Mouse (Mus musculus): ENCODE data around the gene Slc9a1. TPM values are rescaled to one million over a fixed set of nuclear protein-coding genes. Genes with fewer than 3 reads are reported as not detected.

The Slc9a1 gene
- total and polyA plus RNA-seq, 3 experiments, result 57.8 to 127 (median 69.0) TPM

Small RNA genes within 50 kb of the gene (microRNA-seq; reads per million reads assigned to microRNA genes)
- 6.6 to 16.1 reads per million in 2 experiments for gene Mir5122

Other genes starting within 250 kb of the Slc9a1 start
- 100 to 1,000 TPM in 1 of 2 experiments, 10 to 100 TPM in 1; 99.4 to 130 TPM for gene Wasf2, start 239.2 kb upstream of the Slc9a1 start, total RNA-seq (2021)
- gene Wasf2, start 239.2 kb upstream of the Slc9a1 start, polyA plus RNA-seq (2012; rRNA removed), result 43.2 and 57.0 TPM in 2 replicates
- 1 to 10 TPM; 1.6 to 4.0 TPM for gene Cd164l2, start 157.6 kb upstream of the Slc9a1 start, total RNA-seq (2021)
- 2.5 and 5.6 TPM in 2 replicates for gene Cd164l2, start 157.6 kb upstream of the Slc9a1 start, polyA plus RNA-seq (2012; rRNA removed)
- gene Gpr3, start 157.2 kb upstream of the Slc9a1 start, total RNA-seq (2021), result under 1 TPM; 0.17 to 0.21 TPM
- 0.49 and 1.1 TPM in 2 replicates for gene Gpr3, start 157.2 kb upstream of the Slc9a1 start, polyA plus RNA-seq (2012; rRNA removed)
- 10 to 100 TPM; 22.4 to 22.9 TPM for gene Map3k6, start 128.9 kb upstream of the Slc9a1 start, total RNA-seq (2021)
- 17.5 and 17.6 TPM in 2 replicates for gene Map3k6, start 128.9 kb upstream of the Slc9a1 start, polyA plus RNA-seq (2012; rRNA removed)
- 1 to 10 TPM; 1.4 to 1.9 TPM for gene Sytl1, start 106.6 kb upstream of the Slc9a1 start, total RNA-seq (2021)
- 2.2 and 2.8 TPM in 2 replicates for gene Sytl1, start 106.6 kb upstream of the Slc9a1 start, polyA plus RNA-seq (2012; rRNA removed)
- gene Tmem222, start 91.9 kb upstream of the Slc9a1 start, total RNA-seq (2021), result 10 to 100 TPM; 59.7 to 78.2 TPM
- gene Tmem222, start 91.9 kb upstream of the Slc9a1 start, polyA plus RNA-seq (2012; rRNA removed), result 123 and 125 TPM in 2 replicates
- 10 to 100 TPM; 56.3 to 56.9 TPM for gene Wdtc1, start 16.2 kb upstream of the Slc9a1 start, total RNA-seq (2021)
- gene Wdtc1, start 16.2 kb upstream of the Slc9a1 start, polyA plus RNA-seq (2012; rRNA removed), result 75.2 and 83.0 TPM in 2 replicates
- gene Tent5b, start 110.4 kb downstream of the Slc9a1 start, total RNA-seq (2021), result 10 to 100 TPM in 1 of 2 experiments, 1 to 10 TPM in 1; 1.7 to 14.7 TPM
- 3.0 and 7.2 TPM in 2 replicates for gene Tent5b, start 110.4 kb downstream of the Slc9a1 start, polyA plus RNA-seq (2012; rRNA removed)
- 1 to 10 TPM; 4.4 to 7.5 TPM for gene Trnp1, start 128.8 kb downstream of the Slc9a1 start, total RNA-seq (2021)
- gene Trnp1, start 128.8 kb downstream of the Slc9a1 start, polyA plus RNA-seq (2012; rRNA removed), result 7.4 and 11.4 TPM in 2 replicates
- 1 to 10 TPM; 1.8 to 2.1 TPM for gene Kdf1, start 149.3 kb downstream of the Slc9a1 start, total RNA-seq (2021)
- gene Kdf1, start 149.3 kb downstream of the Slc9a1 start, polyA plus RNA-seq (2012; rRNA removed), result 4.4 and 5.3 TPM in 2 replicates
- gene Nudc, start 176.3 kb downstream of the Slc9a1 start, total RNA-seq (2021), result 100 to 1,000 TPM; 157 to 176 TPM
- gene Nudc, start 176.3 kb downstream of the Slc9a1 start, polyA plus RNA-seq (2012; rRNA removed), result 49.9 and 57.3 TPM in 2 replicates
- gene Nr0b2, start 183.7 kb downstream of the Slc9a1 start, total RNA-seq (2021), result 10 to 100 TPM; 39.9 to 65.5 TPM
- gene Nr0b2, start 183.7 kb downstream of the Slc9a1 start, polyA plus RNA-seq (2012; rRNA removed), result 251 and 295 TPM in 2 replicates
- 1 to 10 TPM; 6.0 to 7.5 TPM for gene Gpatch3, start 205.0 kb downstream of the Slc9a1 start, total RNA-seq (2021)
- 8.5 and 13.1 TPM in 2 replicates for gene Gpatch3, start 205.0 kb downstream of the Slc9a1 start, polyA plus RNA-seq (2012; rRNA removed)
- gene Gpn2, start 214.7 kb downstream of the Slc9a1 start, total RNA-seq (2021), result 10 to 100 TPM; 16.5 to 18.5 TPM
- 63.3 and 82.5 TPM in 2 replicates for gene Gpn2, start 214.7 kb downstream of the Slc9a1 start, polyA plus RNA-seq (2012; rRNA removed)
- gene Sfn, start 232.5 kb downstream of the Slc9a1 start, total RNA-seq (2021), result 1 to 10 TPM; 1.4 to 1.8 TPM
- 2.1 and 3.0 TPM in 2 replicates for gene Sfn, start 232.5 kb downstream of the Slc9a1 start, polyA plus RNA-seq (2012; rRNA removed)